Comparison of ENCODE assay signal across 8 mouse cellular contexts in the genomic region with DNA sequence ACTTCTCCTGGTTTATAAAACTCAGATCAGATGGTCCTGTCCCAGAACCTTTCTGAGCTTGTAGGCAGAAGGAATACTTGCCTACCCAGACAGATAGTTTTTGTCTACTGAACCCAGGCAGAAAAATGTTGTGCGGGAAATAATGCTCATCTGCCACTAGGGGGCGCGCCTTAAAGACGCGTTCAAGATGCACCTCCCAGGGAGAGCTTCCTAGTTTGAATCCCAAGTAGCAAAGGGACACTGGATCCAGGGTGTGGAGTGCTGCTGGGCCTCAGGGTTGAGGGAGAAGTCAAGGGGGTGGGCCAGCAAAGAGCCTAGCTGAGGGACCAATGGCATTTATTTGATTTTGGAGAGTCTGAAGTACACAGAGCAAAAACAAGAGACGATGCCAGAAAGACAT. TPM values are rescaled to one million over a fixed set of nuclear protein-coding genes. Genes with fewer than 3 reads are reported as not detected.
DNase-seq lines count a peak whose midpoint lies in the region; TF ChIP-seq lines count a peak whose summit lies in the region.

No protein-coding gene starts in this region.

- TF ChIP-seq CTCF in cortical plate, adult 2 months (IDR thresholded peaks at IDR 0.05; ENCODE audit: extremely low read depth, insufficient read depth, low read length): peak; percentile 60
- TF ChIP-seq CTCF in testis, adult 2 months (IDR thresholded peaks at IDR 0.05; ENCODE audit: control insufficient read depth, insufficient read depth, insufficient replicate concordance, low read depth, low read length): peak; percentile 73; the same call in 1 of the 2 replicates

- H3K36me3 ChIP-seq in testis, adult 2 months (ENCODE audit: control insufficient read depth, insufficient read depth, low read length): no peaks in the 10 kb centered on the region

- H3K4me3 ChIP-seq in cortical plate, adult 2 months (ENCODE audit: insufficient read depth, low read length): no peak overlapping the region
- no peak overlapping the region for H3K4me3 ChIP-seq in testis, adult 2 months (ENCODE audit: control insufficient read depth, low read depth, low read length)

- no peak for TF ChIP-seq POLR2A in cortical plate, adult 2 months (IDR thresholded peaks at IDR 0.05; ENCODE audit: extremely low read depth, insufficient read depth, low read length)
- TF ChIP-seq POLR2A in testis, adult 2 months (IDR thresholded peaks at IDR 0.05; ENCODE audit: control insufficient read depth, low read depth, low read length): no peak

- H3K27me3 ChIP-seq in testis, adult 2 months (ENCODE audit: control insufficient read depth, insufficient read depth, low read length): no peaks in the 10 kb centered on the region

- intact Hi-C loops in heart, postnatal 25 days (cut with DNase I): loop anchor here (5.0 kb wide), 1 partner anchor 225 kb away; no protein-coding TSS in a partner anchor

- DNase-seq in heart, adult 8-10 months (ENCODE audit: low spot score): peak; percentile 24
- DNase-seq in heart, postnatal 25 days (ENCODE audit: low spot score): no peak
- DNase-seq in 3T3-L1 (ENCODE audit: low read depth, low spot score): peak; percentile 78
- peak; percentile 84 for DNase-seq in ZHBTc4 (ENCODE audit: low read depth, low spot score)
- DNase-seq in kidney, postnatal 10 days: peak; percentile 60
- peak; percentile 52 for DNase-seq in lung, postnatal 14 days

- no peaks in the 10 kb centered on the region for H3K4me1 ChIP-seq in cortical plate, adult 2 months (ENCODE audit: control insufficient read depth, insufficient read depth, low read length)
- H3K4me1 ChIP-seq in testis, adult 2 months (ENCODE audit: control insufficient read depth, insufficient read depth, low read length): no peaks in the 10 kb centered on the region

- no peak overlapping the region for H3K27ac ChIP-seq in cortical plate, adult 2 months (ENCODE audit: insufficient read depth, low read length)
- H3K27ac ChIP-seq in testis, adult 2 months (ENCODE audit: control insufficient read depth, insufficient read depth, low read depth, low read length): no peak overlapping the region

RNA-seq across cellular contexts. Expression of gene C1ql2, which starts 12.7 kb away (rescaled TPM):
- total RNA-seq in heart, adult 8-10 months (2022): under 1 TPM in 1 of 4 experiments, not detected in 3; 0.14 TPM
- total RNA-seq in heart, postnatal 25 days (2021): not detected
- polyA plus RNA-seq in cortical plate, adult 2 months (2012; rRNA removed): 2.7 and 11.9 TPM in 2 replicates
- not detected in 2 replicates for polyA plus RNA-seq in testis, adult 2 months (2012; rRNA removed)

RNA-seq across cellular contexts. Expression of gene Steap3, which starts 55.2 kb away (rescaled TPM):
- total RNA-seq in heart, adult 8-10 months (2022): 10 to 100 TPM; 25.3 to 29.5 (median 28.3) TPM
- total RNA-seq in heart, postnatal 25 days (2021): 10 to 100 TPM; 26.8 to 35.9 TPM
- polyA plus RNA-seq in cortical plate, adult 2 months (2012; rRNA removed): 10.1 and 11.5 TPM in 2 replicates
- polyA plus RNA-seq in testis, adult 2 months (2012; rRNA removed): 2.8 and 3.3 TPM in 2 replicates
